Mouse (Mus musculus) erythroblast, embryonic 14.5 days (primary cell): Measurements from ENCODE around the gene Cdkl3.

Experiments
- GATA1 ChIP-seq: IDR thresholded peaks from 2 replicates; pipeline ENCODE4 v1.6.1; 2012; ENCODE audit warnings: low read length, inconsistent platforms, mixed read lengths
- TAL1 ChIP-seq: IDR thresholded peaks from 3 replicates; pipeline ENCODE4 v1.6.1; 2012; ENCODE audit warnings: low read length, inconsistent platforms, mixed read lengths

- TF ChIP-seq GATA1 (no peak), TAL1 (no peak)
These were observed 50.7 kb downstream of the Cdkl3 start for GRCm38 (mm10) chr11:52054728-52055127.
